Mouse (Mus musculus) olfactory bulb, adult 2 months (tissue): ENCODE measurements at regions not wholly inside any gene's neighbourhood (a gene's known extent, or its start where the extent isn't known, plus 50 kb on each side); places are given as distances from the start of the nearest gene placed in this dataset.

Experiments
- H3K27ac ChIP-seq: fragments of 200-500 bp; 2 replicates; pipeline ENCODE4 v1.5.1; 2012; ENCODE audit warnings: low read depth, low read length; ENCODE audit not compliant: insufficient read depth
- H3K4me1 ChIP-seq: fragments of 200-500 bp; 2 replicates; pipeline ENCODE4 v1.6.1; 2012; ENCODE audit warnings: low read length; ENCODE audit not compliant: control insufficient read depth, insufficient read depth
- H3K4me3 ChIP-seq: fragments of 200-500 bp; 2 replicates; pipeline ENCODE4 v1.5.1; 2012; ENCODE audit warnings: mild to moderate bottlenecking, low read depth, low read length, moderate library complexity; ENCODE audit not compliant: insufficient read depth
- CTCF ChIP-seq: fragments of 200-500 bp; IDR thresholded peaks from 2 replicates; pipeline ENCODE4 v1.5.1; 2012; ENCODE audit warnings: low read depth, mild to moderate bottlenecking, low read length, moderate library complexity; ENCODE audit not compliant: insufficient read depth
- POLR2A ChIP-seq: fragments of 200-500 bp; IDR thresholded peaks from 2 replicates; pipeline ENCODE4 v1.6.1; 2012; ENCODE audit warnings: mild to moderate bottlenecking, low read depth, low read length, moderate library complexity; ENCODE audit not compliant: insufficient read depth
- WGBS: fragments of 180-500 bp; shearing (Covaris S2); methylation state at CpG from one replicate; pipeline ENCODE4 v1.1.7; 2018; 5-methylcytosine and 5-hydroxymethylcytosine counted together

GRCm38 (mm10) chr3:81563858-81564756 is 368.3 kb upstream of the Ctso start:
- Histone ChIP-seq H3K27ac (no peak overlapping the region), H3K4me3 (no peak overlapping the region), H3K4me1 (no peaks in the 10 kb centered on the region)
- WGBS, result 77% methylated on average over 7 of the region's 7 CpGs
- no peak for TF ChIP-seq POLR2A
- no peak for TF ChIP-seq CTCF

GRCm38 (mm10) chr3:81564757-81565063 is 367.7 kb upstream of the Ctso start:
- H3K4me3 ChIP-seq, result no peak overlapping the region
- H3K27ac ChIP-seq, result no peak overlapping the region
- no peak for TF ChIP-seq POLR2A
- no peak for TF ChIP-seq CTCF
- WGBS, result 63% methylated on average over 1 of the region's 1 CpGs
- H3K4me1 ChIP-seq, result no peaks in the 10 kb centered on the region

GRCm38 (mm10) chr3:81583387-81584027 is 348.9 kb upstream of the Ctso start:
- 84% methylated on average over 7 of the region's 7 CpGs for WGBS
- no peak overlapping the region for H3K27ac ChIP-seq
- TF ChIP-seq CTCF (no peak), POLR2A (no peak)
- H3K4me1 ChIP-seq, result no peaks in the 10 kb centered on the region
- no peak overlapping the region for H3K4me3 ChIP-seq

GRCm38 (mm10) chr3:81589109-81589508 is 343.3 kb upstream of the Ctso start:
- Histone ChIP-seq H3K4me1 (no peaks in the 10 kb centered on the region), H3K4me3 (no peak overlapping the region), H3K27ac (no peak overlapping the region)
- TF ChIP-seq CTCF, result no peak
- no peak for TF ChIP-seq POLR2A
- 39% methylated on average over 3 of the region's 3 CpGs for WGBS

GRCm38 (mm10) chr3:81629157-81629556 is 303.2 kb upstream of the Ctso start:
- Histone ChIP-seq H3K4me1 (no peaks in the 10 kb centered on the region), H3K27ac (no peak overlapping the region), H3K4me3 (no peak overlapping the region)
- TF ChIP-seq POLR2A (no peak), CTCF (no peak)
- WGBS, result 61% methylated on average over 2 of the region's 2 CpGs

GRCm38 (mm10) chr3:81658490-81658889 is 273.9 kb upstream of the Ctso start:
- no peaks in the 10 kb centered on the region for H3K4me1 ChIP-seq
- no peak overlapping the region for H3K4me3 ChIP-seq
- no peak for TF ChIP-seq POLR2A
- TF ChIP-seq CTCF, result no peak
- H3K27ac ChIP-seq, result no peak overlapping the region
- WGBS, result 57% methylated on average over 3 of the region's 3 CpGs

- no peak for TF ChIP-seq POLR2A
- TF ChIP-seq CTCF, result no peak
These were observed 270.8 kb upstream of the Ctso start for GRCm38 (mm10) chr3:81661620-81662019.

GRCm38 (mm10) chr3:81666262-81666661 is 266.1 kb upstream of the Ctso start:
- Histone ChIP-seq H3K27ac (no peak overlapping the region), H3K4me1 (no peaks in the 10 kb centered on the region), H3K4me3 (no peak overlapping the region)
- no peak for TF ChIP-seq CTCF
- WGBS, result 43% methylated on average over 2 of the region's 2 CpGs

More at GRCm38 (mm10) chr3:81661620-81662019, 270.8 kb upstream of the Ctso start:
- Histone ChIP-seq H3K27ac (no peak overlapping the region), H3K4me3 (no peak overlapping the region), H3K4me1 (no peaks in the 10 kb centered on the region)
- 11% methylated on average over 1 of the region's 1 CpGs for WGBS

GRCm38 (mm10) chr3:81676570-81676969 is 255.8 kb upstream of the Ctso start:
- no peak for TF ChIP-seq POLR2A
- no peak for TF ChIP-seq CTCF
- Histone ChIP-seq H3K4me3 (no peak overlapping the region), H3K4me1 (no peaks in the 10 kb centered on the region), H3K27ac (no peak overlapping the region)
- WGBS, result 26% methylated on average over 1 of the region's 1 CpGs

GRCm38 (mm10) chr3:81701974-81702697 is 230.3 kb upstream of the Ctso start:
- WGBS, result 18% methylated on average over 1 of the region's 1 CpGs
- Histone ChIP-seq H3K4me3 (no peak overlapping the region), H3K27ac (no peak overlapping the region), H3K4me1 (no peaks in the 10 kb centered on the region)
- no peak for TF ChIP-seq POLR2A
- no peak for TF ChIP-seq CTCF
